Mouse (Mus musculus) left cerebral cortex, adult 8-10 months (tissue): Measurements from ENCODE around the gene Ankrd24. TPM values are rescaled to one million over a fixed set of nuclear protein-coding genes. Genes with fewer than 3 reads are reported as not detected.

Experiments
- DNase-seq, 2 experiments: peaks; one replicate each; pipeline ENCODE4 v3.0.0; 2022; ENCODE audit warnings: low spot score in 2 of 2
- total RNA-seq, 4 experiments: library from RNA; stranded (reverse); gene quantifications; 2 replicates each; pipeline ENCODE4 v1.2.4; 2022

Gene Ankrd24
- total RNA-seq = 10 to 100 TPM; 39.7 to 47.9 (median 43.1) TPM

DNA sequence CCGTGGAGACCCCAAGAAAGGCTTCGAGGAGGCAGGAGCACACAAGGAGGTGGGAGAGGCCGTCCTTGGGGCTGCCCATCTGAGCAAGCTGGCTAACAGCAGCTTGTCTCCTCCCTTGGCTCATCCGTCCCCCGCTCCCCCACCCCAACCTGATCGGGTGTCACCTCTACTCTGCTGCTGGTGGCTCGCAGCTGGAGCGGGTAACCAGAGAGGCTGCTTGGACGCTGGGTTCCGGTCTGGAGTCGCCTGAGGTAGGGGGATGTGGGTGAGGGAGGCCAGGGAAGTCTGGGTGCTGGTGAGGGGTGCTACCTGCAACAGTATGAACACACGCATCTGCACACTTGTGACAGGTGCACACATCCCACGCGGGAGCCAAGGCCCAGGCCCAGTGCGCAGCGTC lies at the start of gene Ankrd24:
TSS of gene Ankrd24 (plus strand) at position 151 of the 400 bp plus-strand sequence.
- no peak for DNase-seq

DNA sequence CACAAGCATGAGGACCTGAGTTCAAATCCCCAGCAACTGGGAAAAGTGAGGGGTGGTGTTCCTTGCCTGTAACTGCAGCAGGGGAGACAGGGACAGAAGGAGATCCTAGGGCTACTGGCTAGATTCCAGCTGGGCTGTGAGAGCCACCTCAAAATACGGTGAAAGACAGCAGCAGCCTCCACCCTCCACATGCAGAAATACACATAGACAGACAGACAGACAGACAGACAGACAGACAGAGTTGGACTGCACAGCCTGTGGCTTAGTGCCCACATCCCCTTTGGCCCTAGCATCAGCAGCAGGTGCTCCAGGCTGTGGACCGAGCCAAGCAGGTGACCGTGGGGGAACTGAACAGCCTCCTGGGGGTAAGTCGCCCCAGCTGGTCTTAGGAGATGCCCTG lies 48.4 kb upstream of the Ankrd24 start:
- DNase-seq = no peak

DNA sequence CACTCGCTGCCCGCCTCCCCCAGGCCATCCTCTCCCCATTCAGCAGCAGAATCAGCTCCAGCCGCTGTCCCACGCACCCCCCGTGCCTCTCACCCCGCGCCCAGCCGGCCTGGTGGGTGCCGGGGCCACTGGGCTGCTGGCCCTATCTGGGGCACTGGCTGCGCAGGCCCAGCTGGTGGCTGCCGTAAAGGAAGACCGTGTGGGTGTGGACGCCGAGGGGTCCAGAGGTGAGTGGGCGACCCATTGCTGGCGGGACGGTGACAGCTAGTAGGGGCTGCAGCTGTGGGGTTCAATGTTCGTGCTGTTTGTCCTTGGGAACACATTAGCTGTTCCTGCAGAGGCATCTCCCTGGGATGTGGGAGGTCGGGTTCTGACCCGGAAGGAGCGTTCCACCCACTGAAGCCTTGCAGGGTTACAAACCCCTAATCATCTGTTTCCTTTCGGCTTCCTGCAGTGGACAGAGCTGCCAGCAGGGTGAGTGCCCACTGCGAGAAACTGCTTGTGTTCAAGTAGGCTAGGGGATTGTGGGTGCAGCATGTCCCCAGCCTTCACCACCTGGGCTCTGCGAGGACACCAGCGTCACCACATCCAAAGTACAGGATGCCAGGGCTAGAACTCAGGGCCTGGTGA lies 47.8 kb upstream of the Ankrd24 start:
- DNase-seq = no peak

DNA sequence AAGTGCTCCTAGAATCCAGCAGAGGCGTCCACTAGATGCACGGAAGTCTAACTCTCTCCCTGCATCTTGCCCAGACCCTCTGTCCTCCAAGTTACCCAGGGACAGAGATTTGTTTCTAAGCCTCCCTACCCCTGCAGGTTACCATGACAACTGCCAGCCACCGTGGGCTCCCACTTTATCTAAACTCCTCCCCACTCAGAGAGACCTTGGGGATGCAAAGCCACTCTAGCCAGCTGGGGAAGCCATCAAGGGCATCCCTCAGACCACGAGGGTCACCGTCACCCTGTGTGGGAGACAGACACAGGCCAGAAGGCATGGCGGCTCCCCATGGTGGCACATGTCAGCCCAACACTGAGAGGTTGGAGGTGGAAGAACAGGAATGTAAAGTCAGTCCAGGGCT lies 45.0 kb upstream of the Ankrd24 start:
- no peak for DNase-seq

DNA sequence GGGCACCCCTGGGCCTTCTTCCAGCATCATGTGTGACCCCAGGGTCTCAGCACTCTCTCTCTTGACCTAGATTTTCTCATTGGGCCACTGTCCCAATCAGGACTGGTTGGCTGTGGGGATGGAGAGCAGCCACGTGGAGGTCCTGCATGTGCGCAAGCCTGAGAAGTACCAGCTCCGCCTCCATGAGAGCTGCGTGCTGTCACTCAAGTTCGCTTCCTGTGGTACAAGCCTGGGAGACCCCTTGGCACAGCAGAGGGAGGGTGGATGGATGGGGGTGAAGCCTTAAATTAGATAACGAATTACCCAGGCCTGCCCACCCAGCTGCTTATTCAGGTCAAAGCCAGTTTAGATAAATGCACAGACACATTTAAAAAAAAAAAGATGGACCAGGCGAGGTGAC lies 39.6 kb upstream of the Ankrd24 start:
- no peak for DNase-seq

DNA sequence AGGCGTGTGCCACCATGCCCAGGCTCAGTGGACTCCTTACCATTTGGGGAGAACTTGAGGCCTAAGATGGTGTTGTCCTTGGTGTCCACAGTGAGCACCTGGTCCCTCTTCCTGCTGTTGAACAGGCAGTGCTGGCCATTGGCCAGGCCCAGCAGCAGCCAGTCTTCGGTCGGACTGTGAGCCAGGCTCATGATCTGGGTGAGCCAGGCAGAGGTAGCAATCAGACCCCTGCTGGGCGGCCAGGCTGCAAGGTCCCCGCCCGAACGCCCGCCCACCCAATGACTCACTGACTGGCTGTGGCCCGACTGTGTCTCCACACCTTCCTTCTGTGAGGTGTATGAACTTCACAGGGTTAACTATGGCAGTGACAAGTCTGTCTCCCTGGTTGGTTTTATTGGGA lies 36.5 kb upstream of the Ankrd24 start:
- DNase-seq = no peak

DNA sequence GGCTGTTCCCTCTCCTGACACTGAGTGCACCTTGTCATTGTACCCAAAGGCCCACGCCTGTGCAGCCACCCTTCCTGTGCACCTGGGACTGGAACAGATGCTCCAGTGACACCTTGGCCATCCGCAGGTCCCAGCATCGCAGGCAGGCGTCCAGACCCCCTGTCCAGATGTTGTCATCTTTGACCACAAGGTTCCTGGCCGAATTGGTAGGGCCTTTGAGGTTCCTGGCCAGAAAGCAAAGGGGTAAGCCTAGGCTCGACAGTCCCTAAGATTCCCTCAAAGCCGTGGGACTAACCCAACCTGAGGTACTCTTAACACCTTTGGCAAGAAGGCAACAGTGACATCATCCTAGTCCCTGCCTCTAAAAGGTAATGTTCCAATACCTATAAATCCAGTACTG lies 35.7 kb upstream of the Ankrd24 start:
- DNase-seq = no peak

DNA sequence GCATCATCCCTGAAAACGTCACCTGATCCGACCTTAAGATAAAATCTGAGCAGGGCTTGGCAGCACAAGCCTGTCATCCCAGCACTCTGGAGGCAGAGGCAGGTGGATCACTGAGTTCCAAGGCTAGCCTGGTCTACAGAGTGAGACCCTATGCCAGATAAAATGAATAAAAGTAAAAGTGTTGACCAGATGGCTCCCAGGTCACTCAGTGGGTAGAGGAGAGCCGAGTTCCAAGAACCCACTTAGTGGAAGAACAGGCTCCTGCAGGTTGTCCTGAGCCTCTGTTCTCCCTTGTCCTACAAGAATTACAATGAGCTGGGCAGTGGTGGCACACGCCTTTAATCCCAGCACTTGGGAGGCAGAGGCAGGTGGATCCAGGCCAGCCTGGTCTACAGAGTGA lies 35.1 kb upstream of the Ankrd24 start:
- no peak for DNase-seq

DNA sequence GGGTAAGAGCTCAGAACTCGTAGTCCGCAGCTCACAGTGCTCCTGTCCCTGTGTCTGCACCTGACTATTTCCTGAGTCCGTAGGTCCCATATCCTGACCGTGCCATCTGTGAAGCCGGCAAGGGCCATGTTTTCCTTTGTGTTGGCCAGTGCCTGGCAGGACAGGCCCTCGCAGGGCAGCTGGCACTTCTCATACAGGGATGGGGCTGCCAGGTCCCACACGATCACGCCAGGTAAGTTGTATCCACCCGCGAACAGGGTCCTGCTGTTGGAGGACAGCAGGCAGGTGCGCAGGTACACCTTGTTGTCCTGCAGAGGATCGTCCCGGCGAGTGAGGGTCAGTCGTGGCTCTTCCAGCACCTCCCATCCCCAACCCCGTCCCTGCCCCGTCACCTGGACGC lies 34.4 kb upstream of the Ankrd24 start:
- DNase-seq = no peak

DNA sequence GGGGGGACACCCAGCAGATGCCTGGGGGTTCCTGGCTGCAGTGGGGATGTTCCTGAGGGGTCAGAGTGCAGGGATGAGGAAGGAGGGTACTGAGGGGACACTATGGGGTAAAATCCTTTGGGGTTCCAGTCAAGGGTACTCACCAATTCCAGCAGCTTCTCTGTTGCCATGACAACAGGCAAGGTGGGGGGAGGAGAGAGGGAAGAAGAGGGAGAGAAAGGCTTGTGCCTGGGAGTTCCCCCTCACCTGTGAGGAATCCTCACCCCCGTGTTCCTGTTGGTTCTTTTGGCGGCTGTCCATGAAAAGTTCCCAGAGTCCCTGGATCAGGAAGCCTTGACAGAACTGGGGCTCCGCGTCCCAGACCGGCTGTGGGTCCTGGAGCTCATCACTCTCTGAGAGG lies 32.7 kb upstream of the Ankrd24 start:
- DNase-seq = no peak

DNA sequence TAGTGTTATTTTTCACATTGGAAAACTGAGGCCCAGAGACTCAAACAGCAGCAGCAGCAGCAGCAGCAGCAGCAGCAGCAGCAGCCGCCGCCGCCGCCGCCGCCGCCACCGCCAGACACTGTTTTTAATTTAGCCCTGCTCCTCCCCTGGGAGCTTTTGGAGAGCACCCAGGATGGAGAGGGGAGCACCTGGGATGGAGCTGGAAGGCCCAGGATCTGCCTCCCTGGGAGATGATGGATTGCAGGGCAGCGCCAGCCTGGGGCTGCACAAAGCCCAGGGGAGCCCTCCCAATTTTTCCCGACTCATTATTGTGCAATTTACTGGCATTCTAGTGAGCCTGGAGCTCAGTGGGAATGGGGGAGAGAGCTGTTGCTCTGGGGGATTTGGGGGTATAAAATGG lies 31.7 kb upstream of the Ankrd24 start:
- no peak for DNase-seq

DNA sequence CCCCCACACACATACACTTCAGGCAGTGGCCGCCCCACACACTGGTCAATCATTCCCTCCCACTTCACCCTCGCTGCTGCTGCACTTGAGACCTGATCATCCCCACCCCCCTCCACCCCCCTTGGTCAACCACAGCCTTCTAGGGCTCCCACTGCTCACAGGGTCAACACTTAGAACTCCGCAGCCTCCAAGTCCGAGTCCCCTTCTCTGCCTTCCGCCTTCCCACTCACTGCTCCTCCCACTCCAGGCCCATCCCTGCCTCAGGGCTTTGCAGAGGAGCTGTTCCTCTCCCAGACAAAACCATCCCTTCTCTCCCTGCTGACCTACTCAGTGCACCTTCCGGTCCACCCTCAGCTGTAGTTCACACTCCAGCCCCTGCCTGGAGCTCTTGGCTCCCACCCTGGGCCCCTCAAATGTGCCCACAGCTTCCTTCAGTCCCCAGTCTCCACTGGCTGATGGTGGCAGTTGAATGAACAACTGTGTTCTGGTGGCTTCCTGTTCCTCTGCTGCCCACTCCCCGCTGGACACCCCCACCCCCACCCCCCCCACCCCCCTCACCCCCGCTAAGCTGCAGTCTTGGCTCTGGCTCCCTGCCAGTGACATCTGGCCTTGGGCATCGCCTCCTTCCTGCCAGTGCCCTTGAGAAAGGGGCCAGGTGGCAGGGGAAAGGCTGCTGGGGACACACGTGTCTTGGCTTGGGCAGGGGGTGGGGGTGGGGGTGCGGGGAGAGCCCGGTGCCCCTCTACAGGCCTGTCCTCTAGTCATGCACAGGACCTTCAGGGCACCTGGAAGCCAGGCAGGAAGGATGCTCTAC lies 31.0 kb upstream of the Ankrd24 start:
- DNase-seq = no peak

DNA sequence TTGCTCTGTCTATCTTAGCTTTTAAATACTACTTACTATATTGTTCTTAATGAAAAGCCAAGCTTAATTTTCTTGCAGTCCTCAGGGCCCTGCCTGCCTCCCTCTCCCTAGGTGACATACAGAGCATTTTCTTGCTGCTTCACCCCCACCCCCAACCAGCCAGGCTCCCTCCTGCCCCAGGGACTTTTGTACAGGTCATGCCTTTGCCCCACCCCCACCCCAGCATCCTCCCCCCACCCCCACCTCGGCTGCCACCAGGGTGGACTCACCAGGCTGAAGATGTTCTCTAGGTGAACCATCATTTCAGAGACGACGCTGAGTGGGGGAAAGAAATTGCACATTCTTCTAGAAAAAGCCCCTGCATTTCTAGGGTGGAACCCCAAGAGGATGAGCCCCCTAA lies 30.0 kb upstream of the Ankrd24 start:
- no peak for DNase-seq

DNA sequence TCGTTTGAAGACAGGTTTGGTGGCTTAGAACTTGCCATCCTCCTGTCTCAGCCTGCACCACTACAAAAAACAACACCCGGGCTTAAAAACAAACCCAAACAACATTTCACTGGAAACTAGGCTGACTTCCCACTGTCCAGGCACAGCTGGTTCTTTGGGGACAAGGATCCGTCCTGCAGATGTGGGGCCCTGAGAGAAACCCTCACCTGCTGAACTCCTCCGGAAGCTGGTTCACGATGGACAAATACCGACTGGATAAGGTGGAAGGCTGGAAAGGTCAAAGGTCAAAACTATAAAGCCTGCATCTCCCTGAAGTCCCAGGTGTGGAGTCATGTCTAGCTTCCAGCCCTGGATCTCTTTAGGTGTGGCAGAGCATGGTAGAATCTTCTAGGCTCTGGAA lies 29.5 kb upstream of the Ankrd24 start:
- DNase-seq = no peak

DNA sequence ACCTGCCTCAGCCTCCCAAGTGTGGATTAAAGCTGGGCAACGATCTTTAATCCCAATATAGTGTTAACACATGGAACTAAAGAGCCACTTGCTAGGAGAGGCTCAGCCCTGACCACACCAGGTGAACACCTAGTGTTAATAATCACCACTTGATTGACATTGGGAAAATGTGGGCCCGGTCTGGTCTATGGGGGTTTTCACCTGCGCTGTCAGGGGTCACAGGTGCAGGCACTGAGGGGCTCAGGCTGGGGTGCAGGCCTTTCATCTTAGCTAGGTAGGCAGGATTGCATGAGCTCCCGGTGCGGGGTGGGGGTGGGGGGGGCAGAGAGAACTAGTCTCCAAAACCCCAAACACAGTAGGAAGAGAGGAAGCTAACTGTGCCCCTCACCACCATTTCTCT lies 28.7 kb upstream of the Ankrd24 start:
- DNase-seq = no peak

DNA sequence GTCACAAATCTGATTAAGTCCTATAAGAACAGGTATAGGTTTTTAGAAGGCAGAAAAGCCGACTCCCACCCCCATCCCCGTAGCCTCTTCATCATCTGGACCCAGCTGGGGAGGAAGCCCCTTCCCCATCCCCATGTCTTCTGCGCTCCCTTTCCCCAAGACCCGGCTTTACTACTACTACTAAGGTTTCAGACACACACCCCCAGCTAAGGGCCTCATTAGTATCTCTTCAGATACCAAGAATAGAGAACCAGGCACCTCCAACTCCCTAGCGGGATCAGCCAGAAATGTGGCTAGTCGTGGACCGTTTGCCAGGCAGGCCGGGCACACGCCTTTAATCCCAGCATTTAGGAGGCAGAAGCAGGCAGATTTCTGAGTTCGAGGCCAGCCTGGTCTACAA lies 28.2 kb upstream of the Ankrd24 start:
- DNase-seq = no peak

DNA sequence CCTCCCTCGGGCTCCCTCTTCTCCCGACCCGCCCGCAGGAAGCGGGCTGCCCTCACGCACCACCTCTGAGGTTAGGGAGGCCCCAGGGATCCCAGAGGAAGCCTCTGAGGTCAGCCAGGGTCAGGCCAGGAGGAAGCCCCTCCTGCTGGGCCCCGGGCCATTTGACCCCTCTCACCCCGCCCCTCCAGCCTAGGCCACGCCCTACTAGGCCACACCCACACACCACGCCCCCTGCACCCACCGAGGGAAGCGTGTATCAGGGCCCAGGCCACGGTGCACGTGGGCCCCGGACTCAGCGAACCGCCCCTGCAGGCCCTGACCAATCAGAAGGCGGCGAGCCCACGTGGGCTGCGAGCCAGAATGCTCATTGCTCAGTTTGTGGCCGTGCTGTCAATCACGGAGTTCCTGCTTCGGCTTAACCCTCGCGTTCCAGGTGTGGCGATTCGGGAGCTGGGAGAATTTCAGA lies 27.6 kb upstream of the Ankrd24 start, which contains the start of gene Tle6:
TSS of gene Tle6 (minus strand) at position 336 of the 466 bp plus-strand sequence.
- peak; percentile 91 to 94 for DNase-seq

DNA sequence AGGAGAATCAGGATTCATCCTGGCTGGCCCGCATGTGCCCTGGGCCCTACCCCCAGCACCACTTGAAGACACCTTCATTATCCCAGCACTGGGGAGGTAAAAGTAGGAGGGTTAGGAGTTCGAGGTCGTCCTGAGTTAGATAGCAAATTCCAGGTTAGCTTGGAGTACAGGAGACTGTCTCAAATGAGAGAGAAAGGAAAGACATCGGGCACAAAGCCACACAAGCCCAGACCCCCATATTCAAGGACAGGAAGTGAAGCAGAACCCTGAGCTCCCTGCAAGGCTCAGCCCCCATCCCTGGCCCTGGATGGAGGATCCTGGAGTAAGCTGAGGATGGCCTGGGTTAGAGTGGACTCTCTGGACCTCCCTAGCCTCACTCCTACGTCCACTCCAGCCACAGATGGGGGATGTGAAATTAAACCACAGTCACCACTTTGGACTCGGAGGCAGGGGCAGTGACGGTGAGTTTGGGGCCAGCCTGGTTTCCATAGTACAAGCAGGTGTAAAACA lies 26.9 kb upstream of the Ankrd24 start:
- DNase-seq = no peak

DNA sequence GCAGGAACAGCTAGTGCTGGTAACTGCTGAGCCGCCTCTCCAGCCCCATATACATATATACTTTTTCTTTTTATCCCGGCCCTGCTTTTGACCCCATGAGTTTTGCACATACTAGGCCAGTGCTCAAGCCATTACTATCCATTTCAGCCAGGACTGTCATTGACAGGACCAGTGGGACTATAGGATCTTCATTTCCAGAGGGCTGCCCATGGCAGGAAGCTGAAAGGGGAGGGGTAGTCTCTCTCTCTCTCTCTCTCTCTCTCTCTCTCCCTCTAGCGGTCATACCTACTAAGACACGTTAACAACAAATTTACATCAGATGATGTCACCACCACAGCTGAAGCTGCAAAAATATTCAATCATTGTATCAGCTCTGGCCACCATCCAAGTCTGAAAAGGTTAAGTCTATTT lies 25.6 kb upstream of the Ankrd24 start:
- DNase-seq = no peak

DNA sequence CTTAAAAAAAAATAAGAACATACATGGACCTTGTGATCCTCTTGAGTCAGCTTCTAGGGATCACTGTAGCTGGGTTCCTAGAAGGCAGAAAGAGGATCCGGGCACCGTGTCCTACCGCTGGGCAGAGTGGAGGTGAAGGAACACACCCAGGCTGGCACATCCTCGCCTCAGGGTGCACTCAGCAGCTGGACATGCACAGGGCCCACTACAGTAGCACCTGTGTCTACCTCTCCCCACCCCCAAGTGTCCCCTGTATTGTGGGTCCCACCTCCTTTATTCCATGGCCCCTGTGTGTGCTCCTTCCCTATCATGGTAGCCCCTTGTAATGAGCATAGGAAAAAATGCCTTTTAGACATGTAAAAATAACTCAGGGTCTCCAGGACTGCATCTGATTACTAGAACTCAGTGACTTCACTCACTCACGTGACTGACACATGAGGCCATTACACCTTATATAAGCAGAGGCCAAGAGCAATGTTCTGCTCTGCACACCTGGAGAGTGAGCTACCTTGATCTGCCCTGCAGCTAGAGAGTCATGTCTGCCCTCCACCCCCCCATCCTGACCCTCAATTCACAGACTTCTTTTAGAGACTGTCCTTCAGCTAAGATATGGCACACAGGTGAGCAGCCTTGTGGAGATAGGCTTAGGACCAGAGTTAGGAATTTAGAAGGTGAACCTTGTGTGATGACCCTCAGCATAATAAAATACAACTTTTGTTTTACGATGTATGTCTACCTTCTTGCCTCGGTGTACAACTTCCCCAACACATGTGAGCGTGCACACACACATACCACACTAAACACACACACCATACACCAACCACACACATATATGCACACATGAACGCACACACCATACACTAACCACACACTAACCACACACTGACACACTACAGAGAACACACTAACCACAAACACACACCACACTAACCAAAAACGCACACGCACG lies 24.0 kb upstream of the Ankrd24 start:
- DNase-seq = no peak

DNA sequence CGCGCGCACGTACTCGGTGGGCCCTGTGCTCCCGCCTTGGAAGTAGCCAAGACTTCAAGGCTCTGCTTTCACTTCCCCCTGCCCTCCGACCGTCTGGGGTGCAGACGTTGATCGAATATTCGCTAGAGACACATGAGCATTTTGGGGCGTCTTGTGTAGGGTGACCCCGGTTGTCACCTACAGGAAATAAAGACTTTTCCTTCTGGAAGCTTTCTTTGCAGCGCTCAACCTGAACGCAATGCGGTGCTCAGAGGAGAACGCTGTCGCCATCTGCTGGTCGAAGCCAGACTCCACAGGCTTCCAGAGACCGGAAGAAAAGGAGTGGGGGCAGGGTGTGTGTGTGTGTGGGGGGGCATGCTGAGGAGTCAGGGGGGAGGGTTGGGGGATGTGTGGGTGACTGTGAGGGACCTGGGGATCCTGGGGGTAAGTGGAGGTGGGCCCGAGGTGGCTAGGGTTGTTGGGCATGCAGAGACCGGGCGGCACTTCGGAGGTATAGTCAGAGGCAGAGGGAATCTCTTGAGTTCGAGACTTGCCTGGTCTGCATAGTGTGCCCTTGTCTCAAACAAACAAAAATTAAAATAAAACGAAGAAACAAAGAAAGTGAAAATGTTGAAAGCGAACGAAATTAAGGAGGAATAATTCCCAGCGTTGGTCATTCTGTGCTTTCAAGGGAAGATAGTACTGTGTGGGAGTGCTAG lies 23.2 kb upstream of the Ankrd24 start:
- peak; percentile 67 to 74 for DNase-seq
